Mouse (Mus musculus) G1E (cell line): ENCODE results near the gene Rnf114.

Experiments used
- CTCF ChIP-seq: IDR thresholded peaks from 2 replicates; pipeline ENCODE4 v1.5.1; 2012; ENCODE audit warnings: low read depth, low read length, inconsistent platforms, mixed read lengths
- GATA1 ChIP-seq: IDR thresholded peaks from 2 replicates; pipeline ENCODE4 v1.6.1; 2012; ENCODE audit warnings: borderline replicate concordance, low read length, inconsistent platforms, mixed read lengths
- POLR2AphosphoS5 ChIP-seq: IDR thresholded peaks from 2 replicates; pipeline ENCODE4 v1.6.1; 2012; ENCODE audit warnings: low read depth, low read length, inconsistent platforms; ENCODE audit not compliant: insufficient replicate concordance
- TAL1 ChIP-seq: conservative IDR thresholded peaks from 2 replicates; pipeline ENCODE4 v1.6.1; 2012; ENCODE audit warnings: low read depth, low read length, inconsistent platforms, mixed read lengths

DNA sequence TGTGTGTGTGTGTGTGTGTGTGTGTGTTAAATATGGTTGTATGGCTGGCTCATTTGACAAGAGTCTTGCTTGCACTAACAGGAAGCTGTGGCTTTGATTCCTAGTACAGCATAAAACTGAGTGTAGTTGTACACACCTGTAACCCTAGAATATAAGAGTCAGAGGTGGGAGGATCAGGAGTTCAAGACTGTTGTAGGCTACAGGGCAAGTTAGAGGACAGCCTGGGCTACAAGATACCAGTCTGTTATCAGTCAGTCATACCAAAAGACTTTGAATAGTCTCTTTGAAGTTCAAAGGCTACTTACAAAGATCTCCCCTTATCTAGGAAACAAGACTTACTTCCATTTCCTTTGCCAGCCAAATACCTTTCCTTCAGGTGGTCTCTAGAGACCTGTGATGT lies 41.4 kb downstream of the Rnf114 start:
- TF ChIP-seq CTCF (no peak), GATA1 (no peak), POLR2AphosphoS5 (no peak), TAL1 (no peak)
